Mouse (Mus musculus) left cerebral cortex, adult 2 months (tissue): ENCODE results near the gene Aanat. TPM values are rescaled to one million over a fixed set of nuclear protein-coding genes. Genes with fewer than 3 reads are reported as not detected.
"Not testable (repeated sequence)": the region's sequence is repeated elsewhere in the genome, so short reads cannot be mapped to it uniquely, and the experiment has no call there.

Source experiments
- DNase-seq, 2 experiments: peaks; one replicate each; pipeline ENCODE4 v3.0.0; 2021 to 2022; ENCODE audit warnings: low spot score in 2 of 2, mixed read lengths in 1 of 2; ENCODE audit errors: extremely low spot score in 1 of 2
- H3K27ac ChIP-seq: fragments of 200-600 bp; 2 replicates; pipeline ENCODE4 v1.8.1; 2022
- H3K4me3 ChIP-seq: fragments of 200-600 bp; 2 replicates; pipeline ENCODE4 v1.8.1; 2022
- CTCF ChIP-seq: fragments of 200-600 bp; IDR thresholded peaks from 2 replicates; pipeline ENCODE4 v1.8.1; 2022; ENCODE audit warnings: antibody characterized with exemption, mild to moderate bottlenecking, moderate library complexity
- intact Hi-C: fragments of 180-260 bp; cut with DNase I; formaldehyde crosslinking; loops from one replicate; pipeline ENCODE4 v1.15.1; 2025
- total RNA-seq, 2 experiments: library from RNA; stranded (reverse); gene quantifications; 2 replicates each; pipeline ENCODE4 v1.2.3; 2021

The Aanat gene
- total RNA-seq, 2 experiments from 2014 or later = 1.3 to 2.2 TPM

DNA sequence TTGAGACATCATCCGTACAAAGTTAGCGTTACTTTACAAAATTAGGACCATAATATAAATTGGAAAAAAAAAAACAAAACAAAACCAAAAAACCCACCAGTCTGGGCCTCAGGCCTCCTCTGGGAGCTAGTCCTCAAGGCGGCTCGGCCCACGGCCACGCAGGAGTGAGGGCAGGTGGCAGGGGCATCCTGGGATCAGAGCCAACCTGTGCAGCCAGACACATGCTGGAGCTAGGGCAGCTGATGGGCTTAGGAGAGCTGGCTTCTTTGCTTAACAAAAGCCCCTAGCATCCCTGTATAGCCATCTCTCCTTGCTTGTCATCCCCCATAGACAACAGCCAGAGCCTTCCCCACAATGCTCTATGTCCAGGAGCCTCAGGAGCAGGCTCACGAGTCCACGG lies 12.0 kb downstream of the Aanat start:
- Histone ChIP-seq H3K27ac (no peak overlapping the region), H3K4me3 (no peak overlapping the region)
- no peak for DNase-seq
- intact Hi-C loops = no loop called here
- no peak for TF ChIP-seq CTCF

GRCm38 (mm10) chr11:116599230-116599629 lies 13.0 kb downstream of the Aanat start:
- TF ChIP-seq CTCF = no peak
- Histone ChIP-seq H3K4me3 (no peak overlapping the region), H3K27ac (no peak overlapping the region)
- no peak for DNase-seq
- intact Hi-C loops = no loop called here

DNA sequence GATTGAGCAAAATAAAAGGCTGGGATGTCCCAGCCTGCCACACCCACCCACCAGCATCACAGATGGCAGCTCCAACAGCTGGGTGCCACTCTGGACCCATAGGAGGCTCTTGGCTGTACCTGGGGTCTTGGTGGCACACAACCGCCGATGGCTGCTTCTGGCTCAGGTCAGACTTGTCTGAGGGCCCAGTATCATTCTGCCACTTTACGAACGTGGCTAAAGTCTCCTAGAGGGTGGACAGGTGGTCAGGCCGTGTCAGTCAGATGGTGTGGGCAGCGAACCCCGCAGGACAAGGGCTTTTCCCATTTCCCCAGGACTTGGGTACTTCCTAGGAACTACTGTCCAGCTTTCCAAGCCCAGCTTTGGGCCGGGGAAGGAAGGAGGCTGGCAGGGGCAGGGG lies 14.9 kb downstream of the Aanat start:
- Histone ChIP-seq H3K4me3 (no peak overlapping the region), H3K27ac (no peak overlapping the region)
- intact Hi-C loops = no loop called here
- no peak for TF ChIP-seq CTCF
- DNase-seq = no peak

DNA sequence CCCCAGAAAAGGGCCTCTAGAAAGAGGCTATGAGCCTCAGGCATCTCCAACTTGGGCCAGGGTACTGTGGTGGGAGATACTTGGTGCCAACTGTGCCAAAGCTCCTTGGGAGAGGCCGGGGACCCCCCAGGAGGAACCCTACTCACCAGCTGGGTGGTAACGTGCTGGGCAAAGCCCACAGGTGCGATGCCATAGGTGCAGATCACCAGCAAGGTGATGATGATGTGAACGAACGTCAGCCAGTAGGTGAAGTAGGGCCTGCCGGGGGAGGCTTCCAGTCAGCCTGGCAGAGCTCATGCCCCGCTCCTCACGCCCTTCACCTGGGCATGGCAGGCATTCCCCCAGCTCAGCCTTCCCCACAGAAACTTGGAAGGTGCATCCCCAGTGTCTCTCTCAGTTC lies 15.8 kb downstream of the Aanat start:
- DNase-seq = no peak
- H3K4me3 ChIP-seq = no peak overlapping the region
- intact Hi-C loops = no loop called here
- no peak overlapping the region for H3K27ac ChIP-seq
- TF ChIP-seq CTCF = no peak

DNA sequence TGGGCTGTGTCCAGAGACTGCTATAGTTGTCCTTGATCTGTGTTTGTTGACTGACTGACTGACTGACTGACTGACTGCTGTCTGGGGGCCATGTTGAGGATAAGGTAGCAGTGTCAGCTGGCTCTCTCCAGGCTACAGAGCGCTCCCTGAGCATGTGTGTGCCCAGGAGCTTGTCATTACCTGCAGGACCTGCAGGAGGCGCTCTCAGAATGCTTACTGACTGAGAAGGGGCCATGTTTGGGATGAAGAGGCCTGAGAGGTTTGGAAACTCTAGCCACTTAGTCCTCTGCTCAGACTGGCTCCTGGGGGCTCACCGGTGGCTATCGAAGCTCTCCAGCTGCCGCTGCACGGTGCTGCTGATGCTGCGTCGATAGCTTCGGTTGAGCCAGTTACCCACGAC lies 17.1 kb downstream of the Aanat start:
- intact Hi-C loops = no loop called here
- peak; percentile 35 for TF ChIP-seq CTCF
- DNase-seq = no peak
- no peak overlapping the region for H3K4me3 ChIP-seq
- no peak overlapping the region for H3K27ac ChIP-seq

GRCm38 (mm10) chr11:116604097-116604496 lies 17.9 kb downstream of the Aanat start:
- no peak overlapping the region for H3K4me3 ChIP-seq
- no peak overlapping the region for H3K27ac ChIP-seq
- no peak for DNase-seq
- intact Hi-C loops = no loop called here
- TF ChIP-seq CTCF = no peak

DNA sequence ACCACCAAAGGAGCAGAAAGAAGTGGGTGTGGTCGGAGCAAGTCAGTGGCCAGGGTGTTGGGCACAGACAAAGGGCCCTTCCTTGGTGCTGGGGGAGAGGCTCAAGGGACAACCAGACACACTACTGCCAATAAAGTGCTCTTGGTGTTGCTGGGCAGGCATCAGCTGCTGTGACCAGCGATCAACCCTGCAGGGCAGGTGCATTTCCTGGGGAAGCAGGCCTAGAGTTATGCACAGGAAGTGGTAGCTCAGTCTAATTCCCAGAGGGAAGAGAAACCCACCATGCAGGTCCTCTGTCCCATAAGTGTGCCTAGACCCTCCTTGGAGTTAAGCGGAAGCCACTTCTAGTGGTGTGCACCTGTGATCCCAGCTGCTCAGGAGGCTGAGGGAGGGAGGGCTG lies 21.5 kb downstream of the Aanat start:
- no peak for DNase-seq

DNA sequence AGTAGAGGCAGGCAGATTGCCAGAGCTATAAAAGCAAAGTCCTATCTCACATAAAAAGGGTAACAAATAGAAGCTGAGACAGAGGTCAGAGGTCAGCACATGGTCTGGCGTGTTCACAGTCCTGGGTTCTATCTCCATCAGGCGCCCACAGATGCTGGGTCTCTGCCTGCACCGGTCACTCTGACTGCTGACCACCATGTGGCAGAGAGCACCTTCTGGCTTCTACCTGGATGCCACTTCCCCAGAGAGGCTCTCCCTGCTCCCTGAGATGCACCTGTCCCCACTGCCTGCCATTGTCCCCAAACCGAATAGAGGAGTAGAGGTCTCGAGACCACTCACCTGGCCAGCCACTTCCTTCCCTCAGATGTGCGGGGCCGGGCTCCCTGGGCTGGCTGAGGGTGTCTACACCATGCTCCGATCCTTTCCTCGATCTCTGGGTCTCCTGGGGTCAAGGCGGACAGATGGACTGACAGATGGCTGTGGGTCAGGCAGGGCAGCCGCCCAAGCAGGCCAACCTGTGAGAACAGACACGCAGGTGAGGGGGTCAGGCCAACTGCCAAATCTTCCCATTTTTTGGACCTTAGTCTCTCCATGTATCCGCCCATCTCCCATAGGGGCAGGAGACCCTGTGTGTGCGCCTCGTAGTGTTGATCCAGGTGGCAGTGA lies 23.9 kb downstream of the Aanat start:
- TF ChIP-seq CTCF = no peak
- Histone ChIP-seq H3K27ac (no peak overlapping the region), H3K4me3 (no peak overlapping the region)
- no peak for DNase-seq
- intact Hi-C loops = no loop called here

More for the DNA sequence above, 21.5 kb downstream of the Aanat start:
- TF ChIP-seq CTCF = no peak
- H3K4me3 ChIP-seq = no peak overlapping the region
- intact Hi-C loops = no loop called here
- H3K27ac ChIP-seq = no peak overlapping the region

- intact Hi-C loops, H3K27ac ChIP-seq, H3K4me3 ChIP-seq, DNase-seq: not testable (repeated sequence)
Observed at GRCm38 (mm10) chr11:116611168-116611567, 24.9 kb downstream of the Aanat start.

- no peak overlapping the region for H3K4me3 ChIP-seq
- TF ChIP-seq CTCF = no peak
- no peak for DNase-seq
- H3K27ac ChIP-seq = no peak overlapping the region
- intact Hi-C loops = no loop called here
Observed at GRCm38 (mm10) chr11:116611883-116612282, 25.7 kb downstream of the Aanat start.

DNA sequence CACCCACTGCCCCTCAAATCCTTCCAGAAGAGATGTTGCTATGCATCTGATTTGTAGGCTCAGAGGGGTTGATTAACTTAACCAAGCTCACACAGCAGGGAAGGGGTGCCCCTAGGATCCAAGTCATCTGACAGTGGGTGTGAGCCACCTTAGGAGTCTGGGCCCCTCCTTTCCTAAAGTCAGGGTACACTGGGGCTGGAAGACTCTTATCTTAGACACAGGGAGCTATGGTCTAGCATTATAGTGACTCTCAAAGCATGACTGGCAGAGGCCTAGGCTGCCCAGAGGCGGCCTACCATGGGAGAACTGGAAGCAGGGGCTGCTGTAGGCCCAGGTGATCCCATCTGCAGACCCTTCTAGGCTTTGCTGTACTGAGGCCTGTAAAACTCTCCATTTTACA lies 26.3 kb downstream of the Aanat start:
- intact Hi-C loops = no loop called here
- no peak overlapping the region for H3K4me3 ChIP-seq
- no peak for TF ChIP-seq CTCF
- DNase-seq = no peak
- H3K27ac ChIP-seq = no peak overlapping the region

GRCm38 (mm10) chr11:116613234-116613633 lies 27.0 kb downstream of the Aanat start:
- TF ChIP-seq CTCF = no peak
- intact Hi-C loops = no loop called here
- Histone ChIP-seq H3K4me3 (no peak overlapping the region), H3K27ac (no peak overlapping the region)
- DNase-seq = no peak

DNA sequence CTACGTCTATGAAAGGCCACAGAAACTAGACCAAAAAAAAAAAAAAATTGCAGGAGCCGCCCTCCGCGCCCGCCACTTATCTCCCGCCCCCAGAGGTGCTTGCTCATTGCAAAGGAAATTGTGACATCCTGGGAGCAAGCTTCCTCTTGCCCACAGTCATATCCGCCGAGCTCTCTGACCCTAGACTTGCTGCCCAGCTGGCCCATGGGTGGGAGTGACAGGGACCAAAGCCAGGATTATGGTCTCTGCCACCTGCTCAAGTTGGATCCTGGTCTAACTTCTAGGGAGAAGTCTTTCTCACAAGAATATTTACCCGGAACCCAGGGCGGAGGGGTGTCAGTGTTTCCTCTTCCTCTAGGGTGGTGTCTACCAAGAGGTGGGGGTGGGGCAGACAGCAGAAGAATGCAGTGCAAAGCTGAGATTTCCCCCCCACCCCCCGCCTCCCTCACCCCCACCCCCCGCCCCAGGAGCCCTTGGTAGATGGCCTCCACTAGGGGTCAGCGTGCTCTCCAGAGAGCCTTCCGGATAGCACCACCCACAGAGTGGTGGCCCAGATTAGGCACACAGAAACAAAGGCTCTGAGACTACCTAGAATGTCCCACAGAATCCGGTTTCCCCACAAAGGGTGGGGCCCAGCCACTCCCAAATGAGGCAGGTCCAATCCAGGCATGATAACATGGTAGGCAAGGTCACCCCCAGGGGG lies 29.7 kb downstream of the Aanat start:
- intact Hi-C loops = no loop called here
- peak overlapping the region; percentile 40; the same call in 1 of the 2 replicates for H3K27ac ChIP-seq
- H3K4me3 ChIP-seq = no peak overlapping the region
- DNase-seq = no peak
- no peak; the same call in none of the 2 replicates for TF ChIP-seq CTCF
